Mouse (Mus musculus) thymus, adult 2 months (tissue): ENCODE results near the gene Smim10l1. TPM values are rescaled to one million over a fixed set of nuclear protein-coding genes. Genes with fewer than 3 reads are reported as not detected.

Source experiments
- DNase-seq: peaks from one replicate; pipeline ENCODE4 v3.0.0; 2021
- H3K27ac ChIP-seq: fragments of 200-500 bp; 2 replicates; pipeline ENCODE4 v1.5.1; 2012; ENCODE audit warnings: low read length, control low read depth; ENCODE audit not compliant: control insufficient read depth, insufficient read depth
- H3K27me3 ChIP-seq: fragments of 200-500 bp; 2 replicates; pipeline ENCODE4 v1.6.1; 2012; ENCODE audit warnings: mild to moderate bottlenecking, low read length, moderate library complexity, mixed read lengths; ENCODE audit not compliant: control insufficient read depth, insufficient read depth
- H3K36me3 ChIP-seq: fragments of 200-500 bp; 2 replicates; pipeline ENCODE4 v1.6.1; 2012; ENCODE audit warnings: mild to moderate bottlenecking, low read length, moderate library complexity; ENCODE audit not compliant: control insufficient read depth, insufficient read depth
- H3K4me1 ChIP-seq: fragments of 200-500 bp; replicated peaks from 2 replicates; pipeline ENCODE4 v1.6.1; 2012; ENCODE audit warnings: low read length; ENCODE audit not compliant: control insufficient read depth, insufficient read depth
- H3K4me3 ChIP-seq: fragments of 200-500 bp; 2 replicates; pipeline ENCODE4 v1.5.1; 2012; ENCODE audit warnings: mild to moderate bottlenecking, low read length, control low read depth, moderate library complexity; ENCODE audit not compliant: control insufficient read depth, insufficient read depth
- CTCF ChIP-seq: fragments of 200-500 bp; IDR thresholded peaks from 2 replicates; pipeline ENCODE4 v1.5.1; 2012; ENCODE audit warnings: mild to moderate bottlenecking, control low read depth, low read length, moderate library complexity, borderline replicate concordance; ENCODE audit not compliant: control insufficient read depth, poor library complexity, insufficient read depth; ENCODE audit errors: extremely low read depth
- POLR2A ChIP-seq: fragments of 200-500 bp; IDR thresholded peaks from 2 replicates; pipeline ENCODE4 v1.6.1; 2012; ENCODE audit warnings: mild to moderate bottlenecking, low read length, control low read depth, moderate library complexity; ENCODE audit not compliant: control insufficient read depth, poor library complexity, insufficient read depth; ENCODE audit errors: extremely low read depth
- WGBS: fragments of 180-500 bp; shearing (Covaris S2); methylation state at CpG from one replicate; pipeline ENCODE4 v1.1.7; 2018; 5-methylcytosine and 5-hydroxymethylcytosine counted together
- polyA plus RNA-seq: library from polyadenylated mRNA; depleted of rRNA; stranded (reverse); fragments of >200 nt; gene quantifications from 2 replicates; pipeline ENCODE4 v1.2.3, GENCODE M21; 2012; rRNA removed

Gene Smim10l1
- 39.1 and 51.8 TPM in 2 replicates for polyA plus RNA-seq

DNA sequence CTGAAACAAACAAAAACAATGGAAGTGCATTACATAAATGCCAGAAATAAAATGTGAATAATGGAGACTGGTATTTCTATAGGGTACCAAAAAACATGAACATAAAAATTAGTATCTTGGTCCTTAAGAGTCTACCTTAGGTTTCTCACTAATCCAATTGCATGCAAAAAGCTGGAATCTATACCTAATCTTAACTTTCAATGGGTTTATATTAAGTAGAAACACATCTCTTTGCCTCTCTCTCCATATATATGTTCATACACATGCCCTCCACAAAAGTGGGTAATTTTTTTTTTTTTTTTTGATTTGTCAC lies at the start of gene Smim10l1:
Smim10l1 (plus strand) TSS at position 301 of the 313 bp plus-strand sequence.
- H3K36me3 ChIP-seq = no peaks in the 10 kb centered on the region
- no peaks in the 10 kb centered on the region for H3K4me1 ChIP-seq
- peak within 1 kb of the TSS; percentile 65 for H3K4me3 ChIP-seq
- peak within 1 kb of the TSS; percentile 49 for H3K27ac ChIP-seq
- DNase-seq = no peak
- no peaks in the 10 kb centered on the region for H3K27me3 ChIP-seq
- no peak for TF ChIP-seq POLR2A
- TF ChIP-seq CTCF = no peak

DNA sequence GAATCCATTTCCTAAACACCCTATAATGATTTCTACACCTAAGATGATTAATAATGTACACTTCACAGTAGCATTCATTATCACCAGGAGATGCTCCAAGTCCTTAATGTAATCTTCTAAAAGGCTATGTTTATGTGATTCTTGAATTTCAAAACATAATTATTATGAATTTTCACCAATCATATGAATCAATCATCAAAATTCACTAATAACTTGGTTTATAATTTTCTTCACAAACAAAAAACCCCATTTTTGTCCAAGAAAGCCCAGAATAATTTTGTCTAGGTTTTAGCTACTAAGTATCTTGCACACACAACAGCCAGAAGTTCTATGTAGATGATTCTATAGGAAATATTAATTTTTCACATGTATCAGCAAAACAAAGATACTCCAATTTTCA lies 49.0 kb upstream of the Smim10l1 start, which contains the start of gene Tas2r140:
Tas2r140 (minus strand) TSS at position 101 of the 400 bp plus-strand sequence.
- TF ChIP-seq POLR2A = no peak
- TF ChIP-seq CTCF = no peak
- no peak within 1 kb of the TSS for H3K4me3 ChIP-seq
- no peak for DNase-seq

GRCm38 (mm10) chr6:133092226-133092625 lies 12.5 kb upstream of the Smim10l1 start:
- H3K4me1 ChIP-seq = no peaks in the 10 kb centered on the region
- H3K4me3 ChIP-seq = no peak overlapping the region
- H3K27me3 ChIP-seq = no peaks in the 10 kb centered on the region
- H3K36me3 ChIP-seq = no peaks in the 10 kb centered on the region
- TF ChIP-seq CTCF (no peak), POLR2A (no peak)
- 88% methylated on average over 8 of the region's 8 CpGs for WGBS
- H3K27ac ChIP-seq = no peak overlapping the region
- DNase-seq = no peak

More for the DNA sequence above, 49.0 kb upstream of the Smim10l1 start, which contains the start of gene Tas2r140:
- Histone ChIP-seq H3K27me3 (no peaks in the 10 kb centered on the region), H3K36me3 (no peaks in the 10 kb centered on the region), H3K27ac (no peak within 1 kb of the TSS), H3K4me1 (no peaks in the 10 kb centered on the region)

DNA sequence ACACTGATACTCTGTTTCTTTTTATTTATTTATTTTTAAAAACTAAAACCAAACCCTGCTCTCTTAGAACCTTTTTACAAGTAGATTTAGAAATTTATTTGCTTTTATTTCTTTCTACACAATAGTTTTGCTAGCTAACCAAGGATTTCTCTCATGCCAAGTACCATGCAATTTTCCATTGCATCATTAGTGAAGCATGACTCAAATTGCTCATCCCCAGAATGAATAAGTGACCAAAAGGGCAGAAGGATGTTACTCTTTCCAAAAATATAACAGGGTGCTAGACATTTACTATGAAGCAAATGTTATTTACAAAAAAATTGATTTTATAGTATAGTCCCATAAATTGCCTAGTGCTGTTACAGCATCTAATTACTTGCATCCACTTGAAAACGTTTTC lies 2.3 kb upstream of the Smim10l1 start:
- TF ChIP-seq CTCF (no peak), POLR2A (no peak)
- Histone ChIP-seq H3K27me3 (no peaks in the 10 kb centered on the region), H3K36me3 (no peaks in the 10 kb centered on the region), H3K4me1 (no peaks in the 10 kb centered on the region), H3K27ac (no peak overlapping the region), H3K4me3 (no peak overlapping the region)
- no peak for DNase-seq
- 62% methylated on average over 1 of the region's 1 CpGs for WGBS

- Histone ChIP-seq H3K4me3 (peak overlapping the region; percentile 65), H3K4me1 (no peaks in the 10 kb centered on the region), H3K27me3 (no peaks in the 10 kb centered on the region), H3K27ac (peak overlapping the region; percentile 49), H3K36me3 (no peaks in the 10 kb centered on the region)
- WGBS = 1% methylated on average over 62 of the region's 62 CpGs
- peak; percentile 54; the same call in 1 of the 2 replicates for TF ChIP-seq CTCF
- TF ChIP-seq POLR2A = 0 out of 2 replicates have a peak, but pooled peaks have one; percentile 26
- DNase-seq = peak; percentile 63
Measured at GRCm38 (mm10) chr6:133104922-133105859, 482 bp downstream of the Smim10l1 start.

Other genes with a start within 250 kb of the Smim10l1 start
- gene Tas2r116, start 249.5 kb upstream of the Smim10l1 start, polyA plus RNA-seq = not detected in 2 replicates
- not detected in 2 replicates for gene Tas2r110, start 236.9 kb upstream of the Smim10l1 start, polyA plus RNA-seq
- gene Tas2r113, start 211.9 kb upstream of the Smim10l1 start, polyA plus RNA-seq = not detected in 2 replicates
- not detected in 2 replicates for gene Tas2r125, start 195.3 kb upstream of the Smim10l1 start, polyA plus RNA-seq
- gene Tas2r129, start 153.8 kb upstream of the Smim10l1 start, polyA plus RNA-seq = not detected in 2 replicates
- gene Tas2r131, start 147.0 kb upstream of the Smim10l1 start, polyA plus RNA-seq = not detected in 2 replicates
- not detected in 2 replicates for gene Tas2r109, start 123.9 kb upstream of the Smim10l1 start, polyA plus RNA-seq
- gene Tas2r103, start 67.8 kb upstream of the Smim10l1 start, polyA plus RNA-seq = not detected in 2 replicates
- gene Tas2r140, start 49.1 kb upstream of the Smim10l1 start, polyA plus RNA-seq = not detected in 2 replicates
- gene 5530400C23Rik, start 187.3 kb downstream of the Smim10l1 start, polyA plus RNA-seq = not detected in 2 replicates